Mouse (Mus musculus): ENCODE data around the gene Nox4. TPM values are rescaled to one million over a fixed set of nuclear protein-coding genes. Genes with fewer than 3 reads are reported as not detected.

Nox4 gene
- polyA plus RNA-seq (2015; fragmentation: Nextera tagmentation; extraction: Ambion mirVana) = 4.4 and 5.2 TPM in 2 replicates

GRCm38 (mm10) chr7:87245856-87246579 lies at the start of gene Nox4:
TSS of gene Nox4 (plus strand) at chr7:87246096.
- no peak for ATAC-seq (ENCODE audit: insufficient number of reproducible peaks, low FRiP score, low TSS enrichment, low read depth)
- Histone ChIP-seq H3K27me3 (no peaks in the 10 kb centered on the region), H3K36me3 (no peaks in the 10 kb centered on the region), H3K9me3 (no peaks in the 10 kb centered on the region), H3K4me1 (no peaks in the 10 kb centered on the region), H3K4me3 (peak within 1 kb of the TSS; percentile 65), H3K9ac (peak within 1 kb of the TSS; percentile 65), H3K27ac (peak within 1 kb of the TSS; percentile 80), H3K4me2 (peak within 1 kb of the TSS; percentile 76)
- WGBS = 4% methylated on average over 18 of the region's 18 CpGs

- Histone ChIP-seq H3K4me2 (no peak overlapping the region), H3K27me3 (no peaks in the 10 kb centered on the region), H3K27ac (no peak overlapping the region), H3K4me3 (no peak overlapping the region), H3K4me1 (no peaks in the 10 kb centered on the region), H3K9ac (no peak overlapping the region), H3K9me3 (no peaks in the 10 kb centered on the region), H3K36me3 (no peaks in the 10 kb centered on the region)
- ATAC-seq (ENCODE audit: insufficient number of reproducible peaks, low FRiP score, low TSS enrichment, low read depth) = no peak
Observed at GRCm38 (mm10) chr7:87204751-87205150, 41.1 kb upstream of the Nox4 start.

DNA sequence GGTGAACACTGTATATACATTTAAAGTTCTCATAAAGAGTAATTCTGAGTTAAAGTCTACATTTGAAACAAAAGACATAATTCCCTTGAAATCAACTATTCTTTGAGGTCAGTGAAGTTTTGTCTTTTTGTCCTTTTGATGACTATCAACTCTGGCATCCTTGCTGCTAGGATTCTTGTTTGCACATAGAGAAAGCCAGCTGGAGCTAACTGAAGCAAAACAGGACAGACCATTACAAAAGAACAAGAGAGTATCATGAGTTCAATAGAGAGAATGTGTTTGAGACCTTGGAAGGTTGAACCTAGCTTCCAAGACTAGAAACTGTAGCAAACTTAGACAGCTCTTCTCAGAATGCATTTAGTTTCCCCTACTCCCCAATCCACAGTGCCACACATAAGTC lies 24.2 kb upstream of the Nox4 start:
- ATAC-seq (ENCODE audit: insufficient number of reproducible peaks, low FRiP score, low TSS enrichment, low read depth) = no peak
- Histone ChIP-seq H3K9ac (no peak overlapping the region), H3K27ac (no peak overlapping the region), H3K36me3 (no peaks in the 10 kb centered on the region), H3K4me3 (no peak overlapping the region), H3K9me3 (no peaks in the 10 kb centered on the region), H3K4me2 (no peak overlapping the region), H3K27me3 (no peaks in the 10 kb centered on the region), H3K4me1 (no peaks in the 10 kb centered on the region)

- no peak for ATAC-seq (ENCODE audit: insufficient number of reproducible peaks, low FRiP score, low TSS enrichment, low read depth)
- Histone ChIP-seq H3K9me3 (no peaks in the 10 kb centered on the region), H3K27ac (no peak overlapping the region), H3K27me3 (no peaks in the 10 kb centered on the region), H3K4me3 (no peak overlapping the region), H3K4me1 (no peaks in the 10 kb centered on the region), H3K4me2 (no peak overlapping the region), H3K9ac (no peak overlapping the region), H3K36me3 (no peaks in the 10 kb centered on the region)
- 79% methylated on average over 2 of the region's 2 CpGs for WGBS
Observed at GRCm38 (mm10) chr7:87222751-87223150, 23.1 kb upstream of the Nox4 start.

GRCm38 (mm10) chr7:87225617-87226016 lies 20.3 kb upstream of the Nox4 start:
- H3K4me1 ChIP-seq = no peaks in the 10 kb centered on the region
- H3K27ac ChIP-seq = no peak overlapping the region
- 35% methylated on average over 2 of the region's 2 CpGs for WGBS
- no peak overlapping the region for H3K9ac ChIP-seq
- H3K4me2 ChIP-seq = no peak overlapping the region
- H3K27me3 ChIP-seq = no peaks in the 10 kb centered on the region
- no peaks in the 10 kb centered on the region for H3K36me3 ChIP-seq
- H3K9me3 ChIP-seq = no peaks in the 10 kb centered on the region
- no peak for ATAC-seq (ENCODE audit: insufficient number of reproducible peaks, low FRiP score, low TSS enrichment, low read depth)
- H3K4me3 ChIP-seq = no peak overlapping the region

DNA sequence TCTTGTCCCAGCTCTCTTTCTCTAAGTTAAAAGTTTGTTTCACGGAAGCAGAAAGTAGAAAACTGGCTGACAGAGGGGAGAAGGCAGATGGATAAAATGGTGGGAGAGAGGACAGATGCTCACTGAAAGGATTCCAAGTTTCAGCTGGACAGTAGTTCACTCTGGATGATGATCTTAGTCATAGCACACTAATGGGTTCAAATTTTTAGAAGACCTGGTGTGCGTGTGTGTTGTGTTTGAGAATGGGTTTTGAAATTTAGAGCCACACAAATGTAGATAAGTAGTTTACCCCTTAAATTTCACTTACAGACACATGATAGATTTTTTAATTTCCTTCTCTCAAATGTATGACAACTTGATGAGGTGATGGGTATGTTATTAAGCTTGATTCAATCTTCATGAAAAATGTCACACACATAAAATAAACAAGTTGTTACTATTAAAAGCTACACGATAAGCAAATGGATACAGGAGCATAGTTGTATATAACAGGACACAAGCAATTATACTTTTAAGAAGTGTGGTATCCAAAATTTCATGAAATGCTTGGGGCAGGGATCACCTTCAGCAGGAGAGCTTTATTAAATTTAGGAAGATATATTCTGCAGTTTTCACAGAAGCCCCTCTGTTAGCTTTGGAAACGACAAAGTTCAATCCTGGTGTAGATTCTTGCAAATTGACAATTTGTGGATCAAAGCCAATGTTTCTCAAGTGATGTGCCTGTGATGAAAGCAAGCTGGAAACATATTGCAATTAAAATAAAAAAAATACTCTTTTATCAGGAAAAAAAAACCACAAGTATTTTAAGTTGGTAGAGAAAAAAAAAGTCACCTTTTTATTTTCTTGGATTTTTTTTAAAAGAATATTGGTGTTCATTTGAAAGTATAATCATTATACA lies 18.6 kb upstream of the Nox4 start:
- WGBS = 80% methylated on average over 4 of the region's 4 CpGs
- no peaks in the 10 kb centered on the region for H3K9me3 ChIP-seq
- no peak overlapping the region for H3K27ac ChIP-seq
- no peak overlapping the region for H3K4me3 ChIP-seq
- H3K4me2 ChIP-seq = no peak overlapping the region
- H3K27me3 ChIP-seq = no peaks in the 10 kb centered on the region
- no peak for ATAC-seq (ENCODE audit: insufficient number of reproducible peaks, low FRiP score, low TSS enrichment, low read depth)
- H3K4me1 ChIP-seq = no peaks in the 10 kb centered on the region
- no peak overlapping the region for H3K9ac ChIP-seq
- H3K36me3 ChIP-seq = no peaks in the 10 kb centered on the region

- H3K36me3 ChIP-seq = no peaks in the 10 kb centered on the region
- no peaks in the 10 kb centered on the region for H3K27me3 ChIP-seq
- ATAC-seq (ENCODE audit: insufficient number of reproducible peaks, low FRiP score, low TSS enrichment, low read depth) = no peak
- H3K4me1 ChIP-seq = no peaks in the 10 kb centered on the region
- no peak overlapping the region for H3K4me2 ChIP-seq
- WGBS = 89% methylated on average over 1 of the region's 1 CpGs
- no peaks in the 10 kb centered on the region for H3K9me3 ChIP-seq
- H3K27ac ChIP-seq = no peak overlapping the region
- no peak overlapping the region for H3K4me3 ChIP-seq
- no peak overlapping the region for H3K9ac ChIP-seq
Observed at GRCm38 (mm10) chr7:87229502-87229901, 16.4 kb upstream of the Nox4 start.

DNA sequence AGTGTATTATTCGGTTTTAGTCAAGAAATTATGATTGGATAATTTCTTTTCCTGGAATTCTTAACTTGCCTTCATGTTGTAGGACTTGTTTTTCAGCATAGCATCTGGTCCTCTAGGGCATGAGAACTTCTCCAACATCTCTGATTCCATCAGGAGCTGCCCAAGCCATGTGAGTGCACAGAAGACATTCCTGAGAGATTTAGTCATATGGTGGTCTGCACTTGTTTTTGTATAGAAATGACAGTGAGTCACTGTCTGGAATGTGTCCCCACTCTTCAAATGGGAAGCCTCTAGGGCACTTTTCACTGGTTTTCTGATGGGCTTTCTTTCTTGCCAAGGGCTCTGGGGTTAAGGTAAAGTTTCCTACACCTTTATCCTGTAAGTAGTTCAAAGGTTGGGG lies 4.8 kb upstream of the Nox4 start:
- Histone ChIP-seq H3K27ac (no peak overlapping the region), H3K27me3 (no peaks in the 10 kb centered on the region), H3K4me1 (no peaks in the 10 kb centered on the region), H3K4me3 (no peak overlapping the region), H3K36me3 (no peaks in the 10 kb centered on the region), H3K9ac (no peak overlapping the region), H3K4me2 (no peak overlapping the region), H3K9me3 (no peaks in the 10 kb centered on the region)
- 58% methylated on average over 1 of the region's 1 CpGs for WGBS
- no peak for ATAC-seq (ENCODE audit: insufficient number of reproducible peaks, low FRiP score, low TSS enrichment, low read depth)

DNA sequence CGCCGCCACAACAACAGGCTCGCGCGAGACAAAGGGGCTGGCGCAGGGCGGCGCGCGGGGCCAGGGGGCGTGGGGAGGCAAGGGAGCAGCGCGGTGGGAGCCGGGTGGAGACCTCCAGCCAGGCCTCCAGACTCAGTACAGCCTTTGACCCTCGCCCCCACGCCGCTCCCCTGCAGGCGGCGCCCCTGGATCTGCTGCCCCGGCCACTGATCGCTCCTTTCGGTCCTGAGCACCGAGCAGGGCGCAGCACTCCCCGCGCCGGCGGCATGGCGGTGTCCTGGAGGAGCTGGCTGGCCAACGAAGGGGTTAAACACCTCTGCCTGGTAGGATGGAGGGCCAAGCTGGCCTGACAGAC lies 661 bp downstream of the Nox4 start:
- H3K4me3 ChIP-seq = peak overlapping the region; percentile 65
- H3K4me1 ChIP-seq = no peaks in the 10 kb centered on the region
- ATAC-seq (ENCODE audit: insufficient number of reproducible peaks, low FRiP score, low TSS enrichment, low read depth) = peak; percentile 82; the same call in 1 of the 2 replicates
- peak overlapping the region; percentile 65 for H3K9ac ChIP-seq
- H3K4me2 ChIP-seq = peak overlapping the region; percentile 76
- no peaks in the 10 kb centered on the region for H3K9me3 ChIP-seq
- H3K27me3 ChIP-seq = no peaks in the 10 kb centered on the region
- peak overlapping the region; percentile 80 for H3K27ac ChIP-seq
- under 1% methylated on average over 30 of the region's 30 CpGs for WGBS
- no peaks in the 10 kb centered on the region for H3K36me3 ChIP-seq

GRCm38 (mm10) chr7:87246940-87247339 lies 1.0 kb downstream of the Nox4 start:
- peak overlapping the region; percentile 65 for H3K4me3 ChIP-seq
- WGBS = 41% methylated on average over 1 of the region's 1 CpGs
- H3K9ac ChIP-seq = peak overlapping the region; percentile 65
- H3K4me2 ChIP-seq = peak overlapping the region; percentile 76
- H3K36me3 ChIP-seq = no peaks in the 10 kb centered on the region
- H3K4me1 ChIP-seq = no peaks in the 10 kb centered on the region
- ATAC-seq (ENCODE audit: insufficient number of reproducible peaks, low FRiP score, low TSS enrichment, low read depth) = no peak
- peak overlapping the region; percentile 80 for H3K27ac ChIP-seq
- H3K27me3 ChIP-seq = no peaks in the 10 kb centered on the region
- no peaks in the 10 kb centered on the region for H3K9me3 ChIP-seq

DNA sequence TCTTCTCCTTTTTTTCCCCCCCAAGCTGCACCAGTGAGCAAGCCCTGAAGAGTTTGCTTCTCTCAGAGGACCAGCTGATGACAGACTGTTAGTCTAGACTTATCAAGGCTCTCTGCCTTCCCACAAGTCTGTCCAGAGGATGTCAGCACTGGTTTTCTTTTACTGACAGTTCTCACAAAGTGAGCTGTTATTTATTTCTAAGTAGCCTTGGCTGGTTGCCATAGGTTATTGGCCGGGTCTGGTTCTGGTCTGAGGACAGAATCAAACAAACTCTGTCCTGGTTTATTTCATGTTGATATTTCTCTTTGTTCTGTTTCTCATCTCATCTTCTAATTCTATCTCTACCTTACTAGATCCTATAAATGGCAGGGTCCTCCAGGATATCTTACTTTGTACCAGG lies 2.0 kb downstream of the Nox4 start:
- no peak for ATAC-seq (ENCODE audit: insufficient number of reproducible peaks, low FRiP score, low TSS enrichment, low read depth)
- H3K27me3 ChIP-seq = no peaks in the 10 kb centered on the region
- H3K4me2 ChIP-seq = no peak overlapping the region
- H3K27ac ChIP-seq = no peak overlapping the region
- no peaks in the 10 kb centered on the region for H3K9me3 ChIP-seq
- H3K4me1 ChIP-seq = no peaks in the 10 kb centered on the region
- H3K4me3 ChIP-seq = no peak overlapping the region
- H3K36me3 ChIP-seq = no peaks in the 10 kb centered on the region
- H3K9ac ChIP-seq = no peak overlapping the region
- 45% methylated on average over 1 of the region's 1 CpGs for WGBS

DNA sequence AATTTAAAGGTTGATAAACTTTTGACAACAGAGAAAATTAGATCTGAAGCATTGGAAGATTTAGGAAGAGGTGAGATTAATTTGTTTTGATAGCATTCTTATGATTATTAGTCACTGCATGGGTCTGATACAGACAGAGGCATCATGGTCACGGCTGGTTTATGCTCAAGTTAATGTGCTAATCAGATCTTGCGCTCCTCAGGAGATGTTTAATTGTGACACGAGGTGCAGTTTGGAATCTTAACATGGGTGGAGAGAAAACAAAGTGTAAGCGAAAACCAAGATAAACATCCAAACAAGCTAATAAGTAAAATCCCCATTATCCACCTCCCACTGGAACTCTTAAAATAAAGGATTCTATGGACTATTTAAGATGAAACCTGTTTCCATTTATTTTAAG lies 6.2 kb downstream of the Nox4 start:
- H3K4me1 ChIP-seq = no peaks in the 10 kb centered on the region
- no peak overlapping the region for H3K27ac ChIP-seq
- H3K9me3 ChIP-seq = no peaks in the 10 kb centered on the region
- no peaks in the 10 kb centered on the region for H3K27me3 ChIP-seq
- no peak overlapping the region for H3K4me2 ChIP-seq
- H3K4me3 ChIP-seq = no peak overlapping the region
- no peaks in the 10 kb centered on the region for H3K36me3 ChIP-seq
- 72% methylated on average over 4 of the region's 4 CpGs for WGBS
- ATAC-seq (ENCODE audit: insufficient number of reproducible peaks, low FRiP score, low TSS enrichment, low read depth) = no peak
- no peak overlapping the region for H3K9ac ChIP-seq
